Mouse (Mus musculus) ES-Bruce4 (cell line): ENCODE measurements around the gene Polr1d.

Experiments used
- CTCF ChIP-seq: IDR thresholded peaks from one replicate; pipeline ENCODE4 v1.8.1; 2011; ENCODE audit warnings: low read depth, low read length
- EP300 ChIP-seq: IDR thresholded peaks from 2 replicates; pipeline ENCODE4 v1.6.1; 2011; ENCODE audit warnings: low read depth, low read length; ENCODE audit not compliant: insufficient read depth
- POLR2A ChIP-seq: IDR thresholded peaks from one replicate; pipeline ENCODE4 v1.8.1; 2011; ENCODE audit warnings: low read length; ENCODE audit not compliant: insufficient read depth

GRCm38 (mm10) chr5:147066129-147066528, 10.7 kb upstream of the Polr1d start:
- TF ChIP-seq EP300, result peak; percentile 66; the same call in 1 of the 2 replicates
- no peak for TF ChIP-seq CTCF
- no peak for TF ChIP-seq POLR2A
